Mouse (Mus musculus): ENCODE measurements at regions not wholly inside any gene's neighbourhood (a gene's known extent, or its start where the extent isn't known, plus 50 kb on each side); places are given as distances from the start of the nearest gene placed in this dataset.

- TF ChIP-seq CTCF (IDR thresholded peaks at IDR 0.05), result no peak
- TF ChIP-seq POLR2A (IDR thresholded peaks at IDR 0.05; ENCODE audit: insufficient read depth, low read depth, low read length), result no peak
Observed at GRCm38 (mm10) chr16:31609394-31610172, 53.7 kb upstream of the Dlg1 start.

All from heart, adult 2 months (tissue).